Mouse (Mus musculus) liver, embryonic 11.5 days (tissue): ENCODE measurements around the gene Tmub1. TPM values are rescaled to one million over a fixed set of nuclear protein-coding genes. Genes with fewer than 3 reads are reported as not detected.

Experiments used
- ATAC-seq: fragments of 200-750 bp; cut with Nextera tagmentation; replicated peaks from 2 replicates; pipeline ENCODE4 v1.8.0; 2017; ENCODE audit warnings: moderate number of reproducible peaks, mild to moderate bottlenecking, moderate TSS enrichment, moderate library complexity; ENCODE audit not compliant: low FRiP score
- DNase-seq: peaks from one replicate; pipeline ENCODE4 v3.0.0-alpha.2; 2017; ENCODE audit warnings: low spot score
- H3K27ac ChIP-seq: fragments of 300-500 bp; sonication (generic); 2 replicates; pipeline ENCODE4 v1.5.1; 2014; ENCODE audit warnings: mild to moderate bottlenecking, low read depth, low read length, control low read depth
- H3K27me3 ChIP-seq: fragments of 300-500 bp; sonication (generic); replicated peaks from 2 replicates; pipeline ENCODE4 v1.6.1; 2014; ENCODE audit warnings: low read length, mixed read lengths; ENCODE audit not compliant: control insufficient read depth, insufficient read depth
- H3K36me3 ChIP-seq: fragments of 300-500 bp; sonication (generic); 2 replicates; pipeline ENCODE4 v1.6.1; 2014; ENCODE audit warnings: mild to moderate bottlenecking, low read length, moderate library complexity, mixed read lengths; ENCODE audit not compliant: control insufficient read depth, insufficient read depth
- H3K4me1 ChIP-seq: fragments of 300-500 bp; sonication (generic); replicated peaks from 2 replicates; pipeline ENCODE4 v1.6.1; 2014; ENCODE audit warnings: low read length, mixed read lengths; ENCODE audit not compliant: control insufficient read depth, insufficient read depth
- H3K4me2 ChIP-seq: fragments of 300-500 bp; sonication (generic); 2 replicates; pipeline ENCODE4 v1.6.1; 2014; ENCODE audit warnings: mild to moderate bottlenecking, control low read depth, moderate library complexity
- H3K4me3 ChIP-seq: fragments of 300-500 bp; sonication (generic); 2 replicates; pipeline ENCODE4 v1.5.1; 2014; ENCODE audit warnings: low read depth, low read length, control low read depth
- H3K9ac ChIP-seq: fragments of 300-500 bp; sonication (generic); 2 replicates; pipeline ENCODE4 v1.6.1; 2014; ENCODE audit warnings: low read depth, low read length, control low read depth
- H3K9me3 ChIP-seq: fragments of 300-500 bp; sonication (generic); 2 replicates; pipeline ENCODE4 v1.6.1; 2016; ENCODE audit warnings: low read length, inconsistent platforms, mixed read lengths; ENCODE audit not compliant: control insufficient read depth
- WGBS: fragments of 180-500 bp; shearing (Covaris S2); extraction: QIAGEN DNeasy Blood & Tissue Kit; methylation state at CpG from one replicate; pipeline ENCODE4 v1.1.7; 2014; 5-methylcytosine and 5-hydroxymethylcytosine counted together
- polyA plus RNA-seq: library from polyadenylated mRNA; unstranded; fragments of >200 nt; fragmentation: Nextera tagmentation; extraction: Ambion mirVana; gene quantifications from 2 replicates; pipeline ENCODE4 v1.2.1, GENCODE M21; 2014

Tmub1 gene
- polyA plus RNA-seq, 1 experiment from 2014 or later, result 12.3 TPM

- Histone ChIP-seq H3K4me2 (no peak overlapping the region), H3K9me3 (no peaks in the 10 kb centered on the region), H3K4me3 (no peak overlapping the region), H3K9ac (no peak overlapping the region), H3K4me1 (peaks cover 26% of the 10 kb centered on the region), H3K27me3 (peaks cover 30% of the 10 kb centered on the region), H3K27ac (no peak overlapping the region), H3K36me3 (peaks cover 13% of the 10 kb centered on the region)
- 33% methylated on average over 7 of the region's 7 CpGs for WGBS
- ATAC-seq (peak; percentile 20; the same call in 1 of the 2 replicates), DNase-seq (peak; percentile 35)
Observed at GRCm38 (mm10) chr5:24472884-24473619, 25.4 kb upstream of the Tmub1 start.

- no peaks in the 10 kb centered on the region for H3K9me3 ChIP-seq
- H3K27me3 ChIP-seq, result peaks cover 30% of the 10 kb centered on the region
- H3K27ac ChIP-seq, result no peak overlapping the region
- H3K36me3 ChIP-seq, result no peaks in the 10 kb centered on the region
- DNase-seq (peak; percentile 69), ATAC-seq (0 out of 2 replicates have a peak, but pooled peaks have one; percentile 53)
- no peak overlapping the region for H3K9ac ChIP-seq
- peaks cover 22% of the 10 kb centered on the region for H3K4me1 ChIP-seq
- 11% methylated on average over 5 of the region's 5 CpGs for WGBS
- H3K4me2 ChIP-seq, result no peak overlapping the region
- no peak overlapping the region for H3K4me3 ChIP-seq
Observed at GRCm38 (mm10) chr5:24470600-24470999, 22.9 kb upstream of the Tmub1 start.

- Histone ChIP-seq H3K9ac (no peak overlapping the region), H3K4me2 (no peak overlapping the region)
Observed at GRCm38 (mm10) chr5:24466762-24467161, 19.1 kb upstream of the Tmub1 start.

GRCm38 (mm10) chr5:24455613-24456012 lies 8.0 kb upstream of the Tmub1 start:
- 80% methylated on average over 7 of the region's 7 CpGs for WGBS
- DNase-seq (no peak), ATAC-seq (no peak)
- Histone ChIP-seq H3K36me3 (peaks cover 5% of the 10 kb centered on the region; the same call in 1 of the 2 replicates), H3K9me3 (no peaks in the 10 kb centered on the region), H3K9ac (no peak overlapping the region), H3K4me2 (0 out of 2 replicates have a peak overlapping the region, but pooled peaks have one; percentile 5), H3K4me3 (no peak overlapping the region), H3K27ac (no peak overlapping the region), H3K4me1 (peaks cover 31% of the 10 kb centered on the region), H3K27me3 (no peaks in the 10 kb centered on the region)

More at GRCm38 (mm10) chr5:24466762-24467161, 19.1 kb upstream of the Tmub1 start:
- H3K27me3 ChIP-seq, result no peaks in the 10 kb centered on the region; the same call in 1 of the 2 replicates
- DNase-seq (no peak), ATAC-seq (no peak)
- no peak overlapping the region for H3K27ac ChIP-seq
- H3K9me3 ChIP-seq, result no peaks in the 10 kb centered on the region
- WGBS, result 74% methylated on average over 12 of the region's 12 CpGs
- H3K36me3 ChIP-seq, result no peaks in the 10 kb centered on the region
- no peak overlapping the region for H3K4me3 ChIP-seq
- H3K4me1 ChIP-seq, result no peaks in the 10 kb centered on the region; the same call in 1 of the 2 replicates

- WGBS, result 63% methylated on average over 3 of the region's 3 CpGs
- DNase-seq, result no peak
- Histone ChIP-seq H3K27ac (no peak overlapping the region), H3K4me2 (0 out of 2 replicates have a peak overlapping the region, but pooled peaks have one; percentile 5), H3K4me3 (no peak overlapping the region), H3K36me3 (peaks cover 5% of the 10 kb centered on the region; the same call in 1 of the 2 replicates), H3K27me3 (no peaks in the 10 kb centered on the region), H3K9me3 (no peaks in the 10 kb centered on the region), H3K9ac (no peak overlapping the region), H3K4me1 (peaks cover 31% of the 10 kb centered on the region)
- no peak for ATAC-seq
Observed at GRCm38 (mm10) chr5:24455076-24455475, 7.4 kb upstream of the Tmub1 start.

- DNase-seq (no peak), ATAC-seq (no peak)
- Histone ChIP-seq H3K4me3 (peak overlapping the region; percentile 90), H3K9me3 (no peaks in the 10 kb centered on the region), H3K9ac (peak overlapping the region; percentile 91), H3K4me2 (peak overlapping the region; percentile 98), H3K36me3 (peaks cover 5% of the 10 kb centered on the region; the same call in 1 of the 2 replicates), H3K4me1 (peaks cover 31% of the 10 kb centered on the region), H3K27ac (no peak overlapping the region), H3K27me3 (no peaks in the 10 kb centered on the region)
- 49% methylated on average over 2 of the region's 2 CpGs for WGBS
Observed at GRCm38 (mm10) chr5:24453985-24454303, 6.3 kb upstream of the Tmub1 start.

- H3K27me3 ChIP-seq, result no peaks in the 10 kb centered on the region
- 33% methylated on average over 5 of the region's 5 CpGs for WGBS
- DNase-seq (no peak), ATAC-seq (no peak)
- H3K36me3 ChIP-seq, result peaks cover 5% of the 10 kb centered on the region; the same call in 1 of the 2 replicates
- H3K4me2 ChIP-seq, result peak overlapping the region; percentile 98
- peak overlapping the region; percentile 90 for H3K4me3 ChIP-seq
- peak overlapping the region; percentile 91 for H3K9ac ChIP-seq
- no peaks in the 10 kb centered on the region for H3K9me3 ChIP-seq
- peaks cover 31% of the 10 kb centered on the region for H3K4me1 ChIP-seq
- H3K27ac ChIP-seq, result peak overlapping the region; percentile 98
Observed at GRCm38 (mm10) chr5:24453283-24453984, 5.8 kb upstream of the Tmub1 start.

GRCm38 (mm10) chr5:24452691-24453233 lies 5.1 kb upstream of the Tmub1 start:
- ATAC-seq (peak; percentile 30), DNase-seq (peak; percentile 62)
- peaks cover 34% of the 10 kb centered on the region for H3K4me1 ChIP-seq
- WGBS, result 1% methylated on average over 24 of the region's 29 CpGs
- no peaks in the 10 kb centered on the region for H3K9me3 ChIP-seq
- H3K4me3 ChIP-seq, result peak overlapping the region; percentile 90
- peak overlapping the region; percentile 98 for H3K27ac ChIP-seq
- H3K9ac ChIP-seq, result peak overlapping the region; percentile 91
- peak overlapping the region; percentile 98 for H3K4me2 ChIP-seq
- H3K36me3 ChIP-seq, result peaks cover 3% of the 10 kb centered on the region; the same call in 1 of the 2 replicates
- no peaks in the 10 kb centered on the region for H3K27me3 ChIP-seq
